ENCODE assay signal across 9 mouse cellular contexts in the genomic region with DNA sequence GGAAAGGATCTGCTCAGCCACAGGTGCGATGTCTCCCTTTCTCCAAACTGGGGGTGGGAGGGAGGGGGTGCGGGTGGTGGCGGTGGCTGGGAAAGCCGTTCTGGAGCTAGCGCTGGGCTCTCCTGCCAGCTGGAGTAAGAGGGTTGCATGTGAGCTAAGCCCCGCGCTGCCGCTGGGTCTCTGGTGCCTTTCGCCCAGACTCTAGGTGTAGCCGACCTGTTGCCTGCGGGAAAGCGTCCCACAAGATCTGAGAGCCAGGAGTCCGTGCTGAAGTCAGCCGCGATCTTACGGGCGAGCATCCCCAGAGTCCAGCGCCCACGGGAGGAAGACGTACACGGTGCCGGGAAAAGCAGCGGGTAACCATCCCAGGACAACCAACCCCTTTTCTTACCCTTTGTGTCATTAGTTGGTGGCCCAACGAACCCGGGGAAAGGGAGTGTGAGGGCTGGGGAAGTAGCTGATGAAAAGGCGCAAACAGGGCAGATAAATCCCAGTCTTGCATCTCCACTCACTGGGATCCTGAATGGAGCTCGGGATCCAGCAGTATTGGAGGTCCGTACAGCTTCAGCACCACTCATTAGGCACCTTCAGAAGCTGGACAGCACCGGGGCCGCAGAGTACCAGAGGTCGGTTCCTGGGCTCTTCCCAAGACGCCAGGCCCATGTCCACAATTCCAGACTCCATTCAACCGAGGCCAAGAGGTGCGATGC. TPM values are rescaled to one million over a fixed set of nuclear protein-coding genes. Genes with fewer than 3 reads are reported as not detected.
DNase-seq lines count a peak whose midpoint lies in the region; ATAC-seq and TF ChIP-seq lines count a peak whose summit lies in the region.
"Had no signal": no experiment of that assay in that cellular context is flagged by ENCODE, and none has a peak within 500 bp of the region (broad histone marks: within the 10 kb centered on the region; RNA-seq: fewer than 3 reads in every experiment).

No protein-coding gene starts in this region.

- no peaks in the 10 kb centered on the region for H3K9me3 ChIP-seq in megakaryocyte, embryonic 14.5 days
- no peaks in the 10 kb centered on the region for H3K9me3 ChIP-seq in forebrain, embryonic 13.5 days (replicated peaks)
- H3K9me3 ChIP-seq in limb, embryonic 14.5 days (ENCODE audit: control insufficient read depth, low read length): no peaks in the 10 kb centered on the region
- no peaks in the 10 kb centered on the region for H3K9me3 ChIP-seq in stomach, embryonic 15.5 days

- no peak for ATAC-seq in megakaryocyte, adult 5-6 weeks (ENCODE audit: poor library complexity, severe bottlenecking)
- ATAC-seq in forebrain, embryonic 13.5 days: no peak
- no peak for ATAC-seq in limb, embryonic 14.5 days (ENCODE audit: low FRiP score, low read depth)
- no peak for ATAC-seq in stomach, embryonic 15.5 days (ENCODE audit: insufficient read depth, low FRiP score, low read depth)

- H3K27me3 ChIP-seq in megakaryocyte, embryonic 14.5 days (replicated peaks): peaks cover 89% of the 10 kb centered on the region
- H3K27me3 ChIP-seq in forebrain, embryonic 13.5 days: no peaks in the 10 kb centered on the region; the same call in 1 of the 2 replicates
- peaks cover 32% of the 10 kb centered on the region for H3K27me3 ChIP-seq in limb, embryonic 14.5 days (ENCODE audit: control insufficient read depth, insufficient read depth, low read length)
- H3K27me3 ChIP-seq in stomach, embryonic 15.5 days (replicated peaks): peaks cover 33% of the 10 kb centered on the region

- H3K9ac ChIP-seq in forebrain, embryonic 13.5 days: peak overlapping the region; percentile 77
- no peak overlapping the region for H3K9ac ChIP-seq in limb, embryonic 14.5 days (ENCODE audit: low read depth, low read length, severe bottlenecking)
- no peak overlapping the region for H3K9ac ChIP-seq in stomach, embryonic 15.5 days

- DNase-seq in limb, embryonic 14.5 days (ENCODE audit: low spot score): no peak
- DNase-seq in cerebellum, adult 9-11 months: no peak
- no peak for DNase-seq in spleen, postnatal 14 days (ENCODE audit: low spot score in 2 of 2)
- no peak for DNase-seq in left cerebral cortex, adult 9 months (ENCODE audit: low spot score in 2 of 2)

- peak overlapping the region; percentile 90 for H3K27ac ChIP-seq in forebrain, embryonic 13.5 days
- no peak overlapping the region for H3K27ac ChIP-seq in limb, embryonic 14.5 days (replicated peaks; ENCODE audit: low read depth, low read length)
- H3K27ac ChIP-seq in stomach, embryonic 15.5 days: no peak overlapping the region

- H3K36me3 ChIP-seq in megakaryocyte, embryonic 14.5 days (replicated peaks; ENCODE audit: low read length): no peaks in the 10 kb centered on the region
- no peaks in the 10 kb centered on the region for H3K36me3 ChIP-seq in forebrain, embryonic 13.5 days (ENCODE audit: poor library complexity, severe bottlenecking)
- no peaks in the 10 kb centered on the region for H3K36me3 ChIP-seq in limb, embryonic 14.5 days (ENCODE audit: control insufficient read depth, insufficient read depth, low read length)
- H3K36me3 ChIP-seq in stomach, embryonic 15.5 days: no peaks in the 10 kb centered on the region

- WGBS in forebrain, embryonic 13.5 days: under 1% methylated on average over 34 of the region's 34 CpGs
- WGBS in limb, embryonic 14.5 days: 2% methylated on average over 30 of the region's 34 CpGs
- under 1% methylated on average over 34 of the region's 34 CpGs for WGBS in stomach, embryonic 15.5 days

- H3K4me3 ChIP-seq in megakaryocyte, embryonic 14.5 days (replicated peaks): peak overlapping the region; percentile 83
- peak overlapping the region; percentile 59 for H3K4me3 ChIP-seq in forebrain, embryonic 13.5 days
- H3K4me3 ChIP-seq in limb, embryonic 14.5 days (replicated peaks; ENCODE audit: low read length): peak overlapping the region; percentile 25
- peak overlapping the region; percentile 23 for H3K4me3 ChIP-seq in stomach, embryonic 15.5 days (replicated peaks)
- H3K4me3 ChIP-seq: erythroblast, embryonic 14.5 days had no signal

- peak overlapping the region; percentile 85 for H3K4me2 ChIP-seq in forebrain, embryonic 13.5 days
- peak overlapping the region; percentile 52 for H3K4me2 ChIP-seq in limb, embryonic 14.5 days (replicated peaks; ENCODE audit: low read depth, low read length, severe bottlenecking)
- peak overlapping the region; percentile 51 for H3K4me2 ChIP-seq in stomach, embryonic 15.5 days

- peaks cover 50% of the 10 kb centered on the region for H3K4me1 ChIP-seq in megakaryocyte, embryonic 14.5 days
- peaks cover 59% of the 10 kb centered on the region for H3K4me1 ChIP-seq in forebrain, embryonic 13.5 days
- H3K4me1 ChIP-seq in limb, embryonic 14.5 days (ENCODE audit: control insufficient read depth, insufficient read depth, low read length): peaks cover 9% of the 10 kb centered on the region
- H3K4me1 ChIP-seq in stomach, embryonic 15.5 days: peaks cover 10% of the 10 kb centered on the region; the same call in 1 of the 2 replicates

- TF ChIP-seq POLR2A in limb, embryonic 14.5 days (IDR thresholded peaks at IDR 0.05; ENCODE audit: borderline replicate concordance, extremely low read depth, insufficient read depth, insufficient read length): no peak

RNA-seq across cellular contexts. Expression of a gene that starts 12.5 kb away (rescaled TPM):
- polyA plus RNA-seq in megakaryocyte, embryonic 14.5 days (2012; ENCODE audit: insufficient read depth, low replicate concordance): 34.1 and 96.8 TPM in 2 replicates
- total RNA-seq in megakaryocyte, adult 5-6 weeks (2015): 3.9 and 5.6 TPM in 2 replicates
- total RNA-seq in megakaryocyte, adult 5-6 weeks (2017): 13.2 and 18.4 TPM in 2 replicates
- 57.2 and 61.5 TPM in 2 replicates for polyA plus RNA-seq in forebrain, embryonic 13.5 days (2015; fragmentation: Nextera tagmentation; extraction: Ambion mirVana)
- polyA plus RNA-seq in limb, embryonic 14.5 days (2012; rRNA removed): 26.1 and 29.2 TPM in 2 replicates
- 33.8 and 34.1 TPM in 2 replicates for polyA plus RNA-seq in limb, embryonic 14.5 days (2014; fragmentation: Nextera tagmentation; extraction: Ambion mirVana)
- polyA plus RNA-seq in stomach, embryonic 15.5 days (2015; fragmentation: Nextera tagmentation; extraction: Ambion mirVana): 37.9 and 39.8 TPM in 2 replicates

RNA-seq across cellular contexts. Expression of a gene that starts 30.1 kb away (rescaled TPM):
- polyA plus RNA-seq in megakaryocyte, embryonic 14.5 days (2012; ENCODE audit: insufficient read depth, low replicate concordance): 31.4 and 127 TPM in 2 replicates
- total RNA-seq in megakaryocyte, adult 5-6 weeks (2015): 25.8 and 30.9 TPM in 2 replicates
- 10.6 and 12.1 TPM in 2 replicates for total RNA-seq in megakaryocyte, adult 5-6 weeks (2017)
- 0.52 TPM in 1 of 2 replicates, not detected in the other for polyA plus RNA-seq in forebrain, embryonic 13.5 days (2015; fragmentation: Nextera tagmentation; extraction: Ambion mirVana)
- polyA plus RNA-seq in limb, embryonic 14.5 days (2012; rRNA removed): 2.0 and 2.5 TPM in 2 replicates
- polyA plus RNA-seq in limb, embryonic 14.5 days (2014; fragmentation: Nextera tagmentation; extraction: Ambion mirVana): 1.5 and 1.6 TPM in 2 replicates
- 16.8 and 21.9 TPM in 2 replicates for polyA plus RNA-seq in stomach, embryonic 15.5 days (2015; fragmentation: Nextera tagmentation; extraction: Ambion mirVana)

RNA-seq across cellular contexts. Expression of a gene that starts 36.1 kb away (rescaled TPM):
- 1.0 and 1.9 TPM in 2 replicates for polyA plus RNA-seq in megakaryocyte, embryonic 14.5 days (2012; ENCODE audit: insufficient read depth, low replicate concordance)
- total RNA-seq in megakaryocyte, adult 5-6 weeks (2015): 10.6 and 10.7 TPM in 2 replicates
- total RNA-seq in megakaryocyte, adult 5-6 weeks (2017): 7.2 and 9.3 TPM in 2 replicates
- 19.0 and 21.0 TPM in 2 replicates for polyA plus RNA-seq in forebrain, embryonic 13.5 days (2015; fragmentation: Nextera tagmentation; extraction: Ambion mirVana)
- 18.6 and 24.3 TPM in 2 replicates for polyA plus RNA-seq in limb, embryonic 14.5 days (2012; rRNA removed)
- polyA plus RNA-seq in limb, embryonic 14.5 days (2014; fragmentation: Nextera tagmentation; extraction: Ambion mirVana): 15.6 and 19.4 TPM in 2 replicates
- polyA plus RNA-seq in stomach, embryonic 15.5 days (2015; fragmentation: Nextera tagmentation; extraction: Ambion mirVana): 15.6 and 18.0 TPM in 2 replicates

Comparison
In these comparisons a context has a peak if more than half of its experiments do, and no peak if none do; other contexts are left out.
1. H3K4me3 ChIP-seq: peak in every context shown above with its lines; median percentile 83 in megakaryocyte, embryonic 14.5 days; 59 in forebrain, embryonic 13.5 days; 25 in limb, embryonic 14.5 days; 23 in stomach, embryonic 15.5 days.